Mouse (Mus musculus): ENCODE measurements around the gene Vamp2. TPM values are rescaled to one million over a fixed set of nuclear protein-coding genes. Genes with fewer than 3 reads are reported as not detected.
A peak's percentile ranks its signal among the peaks of the same experiment; 100 is the strongest.

Gene Vamp2
- polyA plus RNA-seq, 1 experiment from 2014 or later: 50.6 TPM

- DNase-seq (ENCODE audit: low spot score): peak; percentile 86
- WGBS: under 1% methylated on average over 27 of the region's 27 CpGs
- H3K4me2 ChIP-seq (replicated peaks; ENCODE audit: low read depth, low read length): peak overlapping the region; percentile 76
- H3K27me3 ChIP-seq (replicated peaks; ENCODE audit: insufficient read depth, low read length): no peaks in the 10 kb centered on the region
- TF ChIP-seq EP300 (IDR thresholded peaks at IDR 0.05) (no peak; the same call in 1 of the 2 replicates), CTCF (IDR thresholded peaks at IDR 0.05) (no peak)
- peak overlapping the region; percentile 97 for H3K4me3 ChIP-seq (ENCODE audit: low read depth, low read length)
- H3K4me1 ChIP-seq (ENCODE audit: insufficient read depth, low read depth, low read length): peaks cover 16% of the 10 kb centered on the region
- H3K9me3 ChIP-seq (ENCODE audit: low read length): no peaks in the 10 kb centered on the region
- H3K36me3 ChIP-seq (ENCODE audit: insufficient read depth, low read length): peaks cover 4% of the 10 kb centered on the region; the same call in 1 of the 2 replicates
- H3K27ac ChIP-seq (ENCODE audit: low read length): peak overlapping the region; percentile 100
- H3K9ac ChIP-seq (replicated peaks; ENCODE audit: low read depth): peak overlapping the region; percentile 100
- ATAC-seq: no peak
Observed at GRCm38 (mm10) chr11:69095511-69096231, 7.4 kb downstream of the Vamp2 start.

- Histone ChIP-seq H3K4me2 (replicated peaks; ENCODE audit: low read depth, low read length) (peak overlapping the region; percentile 76), H3K27me3 (replicated peaks; ENCODE audit: insufficient read depth, low read length) (no peaks in the 10 kb centered on the region), H3K9ac (replicated peaks; ENCODE audit: low read depth) (peak overlapping the region; percentile 100), H3K36me3 (ENCODE audit: insufficient read depth, low read length) (peaks cover 12% of the 10 kb centered on the region), H3K4me3 (ENCODE audit: low read depth, low read length) (peak overlapping the region; percentile 97), H3K27ac (ENCODE audit: low read length) (peak overlapping the region; percentile 100), H3K4me1 (ENCODE audit: insufficient read depth, low read depth, low read length) (peaks cover 16% of the 10 kb centered on the region), H3K9me3 (ENCODE audit: low read length) (no peaks in the 10 kb centered on the region)
- TF ChIP-seq EP300 (IDR thresholded peaks at IDR 0.05): no peak
- TF ChIP-seq CTCF (IDR thresholded peaks at IDR 0.05): no peak
- WGBS: 7% methylated on average over 7 of the region's 9 CpGs
- ATAC-seq: no peak
- DNase-seq (ENCODE audit: low spot score): no peak
Observed at GRCm38 (mm10) chr11:69096360-69096986, 8.2 kb downstream of the Vamp2 start.

- Histone ChIP-seq H3K36me3 (ENCODE audit: insufficient read depth, low read length) (peaks cover 19% of the 10 kb centered on the region), H3K9me3 (ENCODE audit: low read length) (no peaks in the 10 kb centered on the region), H3K4me3 (ENCODE audit: low read depth, low read length) (peak overlapping the region; percentile 97), H3K4me2 (replicated peaks; ENCODE audit: low read depth, low read length) (peak overlapping the region; percentile 76), H3K27me3 (replicated peaks; ENCODE audit: insufficient read depth, low read length) (no peaks in the 10 kb centered on the region), H3K27ac (ENCODE audit: low read length) (peak overlapping the region; percentile 100), H3K4me1 (ENCODE audit: insufficient read depth, low read depth, low read length) (peaks cover 16% of the 10 kb centered on the region), H3K9ac (replicated peaks; ENCODE audit: low read depth) (peak overlapping the region; percentile 100)
- WGBS: under 1% methylated on average over 29 of the region's 29 CpGs
- peak; percentile 61 for ATAC-seq
- no peak for TF ChIP-seq CTCF (IDR thresholded peaks at IDR 0.05)
- peak; percentile 100 for TF ChIP-seq EP300 (IDR thresholded peaks at IDR 0.05)
- DNase-seq (ENCODE audit: low spot score): peak; percentile 100
Observed at GRCm38 (mm10) chr11:69096987-69097900, 9.0 kb downstream of the Vamp2 start.

GRCm38 (mm10) chr11:69098039-69098761 lies 9.9 kb downstream of the Vamp2 start:
- peak overlapping the region; percentile 58 for H3K9ac ChIP-seq (replicated peaks; ENCODE audit: low read depth)
- H3K4me1 ChIP-seq (ENCODE audit: insufficient read depth, low read depth, low read length): peaks cover 16% of the 10 kb centered on the region
- H3K9me3 ChIP-seq (ENCODE audit: low read length): no peaks in the 10 kb centered on the region
- peak overlapping the region; percentile 97 for H3K4me3 ChIP-seq (ENCODE audit: low read depth, low read length)
- no peak for ATAC-seq
- H3K36me3 ChIP-seq (ENCODE audit: insufficient read depth, low read length): peaks cover 29% of the 10 kb centered on the region
- DNase-seq (ENCODE audit: low spot score): no peak
- WGBS: 7% methylated on average over 8 of the region's 8 CpGs
- H3K27me3 ChIP-seq (replicated peaks; ENCODE audit: insufficient read depth, low read length): no peaks in the 10 kb centered on the region
- TF ChIP-seq EP300 (IDR thresholded peaks at IDR 0.05) (no peak), CTCF (IDR thresholded peaks at IDR 0.05) (no peak)
- peak overlapping the region; percentile 76 for H3K4me2 ChIP-seq (replicated peaks; ENCODE audit: low read depth, low read length)
- peak overlapping the region; percentile 100 for H3K27ac ChIP-seq (ENCODE audit: low read length)

- DNase-seq (ENCODE audit: low spot score) (peak; percentile 97), ATAC-seq (peak; percentile 32)
Observed at GRCm38 (mm10) chr11:69098762-69099091, 10.4 kb downstream of the Vamp2 start.

More at GRCm38 (mm10) chr11:69098762-69099091, 10.4 kb downstream of the Vamp2 start:
- Histone ChIP-seq H3K4me2 (replicated peaks; ENCODE audit: low read depth, low read length) (peak overlapping the region; percentile 76), H3K9me3 (ENCODE audit: low read length) (no peaks in the 10 kb centered on the region), H3K36me3 (ENCODE audit: insufficient read depth, low read length) (peaks cover 34% of the 10 kb centered on the region), H3K4me1 (ENCODE audit: insufficient read depth, low read depth, low read length) (peaks cover 16% of the 10 kb centered on the region), H3K4me3 (ENCODE audit: low read depth, low read length) (peak overlapping the region; percentile 97), H3K27ac (ENCODE audit: low read length) (peak overlapping the region; percentile 100), H3K9ac (replicated peaks; ENCODE audit: low read depth) (peak overlapping the region; percentile 79), H3K27me3 (replicated peaks; ENCODE audit: insufficient read depth, low read length) (no peaks in the 10 kb centered on the region)
- WGBS: 2% methylated on average over 19 of the region's 19 CpGs
- TF ChIP-seq CTCF (IDR thresholded peaks at IDR 0.05) (no peak), EP300 (IDR thresholded peaks at IDR 0.05) (no peak)
